Mouse (Mus musculus) liver, embryonic 16.5 days (tissue): ENCODE measurements at regions not wholly inside any gene's neighbourhood (a gene's known extent, or its start where the extent isn't known, plus 50 kb on each side); places are given as distances from the start of the nearest gene placed in this dataset.

Source experiments
- ATAC-seq: fragments of 200-750 bp; cut with Nextera tagmentation; 2 replicates; pipeline ENCODE4 v1.8.0; 2017; ENCODE audit warnings: low read depth, mild to moderate bottlenecking, moderate number of reproducible peaks, moderate library complexity
- H3K27ac ChIP-seq: fragments of 300-500 bp; sonication (generic); 2 replicates; pipeline ENCODE4 v1.5.1; 2014; ENCODE audit warnings: mild to moderate bottlenecking, low read length
- H3K27me3 ChIP-seq: fragments of 300-500 bp; sonication (generic); 2 replicates; pipeline ENCODE4 v1.6.1; 2014; ENCODE audit warnings: low read depth, low read length, mixed read lengths; ENCODE audit not compliant: control insufficient read depth, insufficient read depth
- H3K36me3 ChIP-seq: fragments of 300-500 bp; sonication (generic); 2 replicates; pipeline ENCODE4 v1.6.1; 2014; ENCODE audit warnings: mild to moderate bottlenecking; ENCODE audit not compliant: control insufficient read depth, insufficient read depth
- H3K4me1 ChIP-seq: fragments of 300-500 bp; sonication (generic); 2 replicates; pipeline ENCODE4 v1.6.1; 2014; ENCODE audit warnings: low read depth, low read length, mixed read lengths; ENCODE audit not compliant: control insufficient read depth
- H3K4me2 ChIP-seq: fragments of 300-500 bp; sonication (generic); 2 replicates; pipeline ENCODE4 v1.6.1; 2014; ENCODE audit warnings: low read depth, low read length, mixed read lengths
- H3K4me3 ChIP-seq: fragments of 300-500 bp; sonication (generic); 2 replicates; pipeline ENCODE4 v1.5.1; 2014; ENCODE audit warnings: low read depth, mild to moderate bottlenecking, low read length
- H3K9ac ChIP-seq: fragments of 300-500 bp; sonication (generic); 2 replicates; pipeline ENCODE4 v1.6.1; 2014; ENCODE audit warnings: low read depth, low read length
- H3K9me3 ChIP-seq: fragments of 300-500 bp; sonication (generic); replicated peaks from 2 replicates; pipeline ENCODE4 v1.6.1; 2016; ENCODE audit warnings: low read length; ENCODE audit not compliant: control insufficient read depth
- WGBS: fragments of 180-500 bp; shearing (Covaris S2); extraction: QIAGEN DNeasy Blood & Tissue Kit; methylation state at CpG from one replicate; pipeline ENCODE4 v1.1.7; 2014; ENCODE audit not compliant: insufficient replicate concordance; 5-methylcytosine and 5-hydroxymethylcytosine counted together

DNA sequence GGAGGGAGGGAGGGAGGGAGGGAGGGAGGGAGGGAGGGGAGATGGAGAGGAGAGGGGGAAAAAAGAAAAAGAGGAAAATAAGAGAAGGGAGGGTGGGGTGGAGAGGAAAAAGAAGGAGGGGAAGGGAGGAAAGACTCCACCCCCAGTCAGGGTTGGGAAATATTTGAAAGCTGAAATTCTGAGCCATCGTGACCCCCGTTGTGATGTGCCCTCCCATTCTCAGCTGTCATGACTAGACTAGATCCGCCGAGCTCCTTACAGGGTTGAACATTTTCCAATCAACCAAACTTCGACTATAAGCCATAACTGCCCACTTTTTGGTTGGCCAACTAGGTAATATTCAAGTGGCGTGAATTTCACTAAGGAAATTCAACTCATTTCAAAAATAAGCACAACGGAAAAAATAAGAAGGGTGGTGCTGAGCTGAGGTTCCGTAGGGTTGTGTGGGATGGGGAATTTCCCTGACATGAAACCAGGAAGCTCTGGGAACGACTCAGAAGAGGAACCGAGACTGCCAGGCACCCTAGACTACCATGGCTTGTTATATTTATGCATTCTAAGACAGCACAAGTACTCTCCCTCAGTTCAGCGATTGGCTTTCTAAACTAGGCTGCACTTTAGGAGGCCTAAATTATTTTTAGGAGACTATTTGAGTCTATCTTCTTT, 234.4 kb downstream of the Epha4 start:
- H3K4me1 ChIP-seq = peaks cover 25% of the 10 kb centered on the region
- 77% methylated on average over 11 of the region's 11 CpGs for WGBS
- H3K4me3 ChIP-seq = no peak overlapping the region
- no peak overlapping the region; the same call in 1 of the 2 replicates for H3K27ac ChIP-seq
- ATAC-seq = no peak
- H3K36me3 ChIP-seq = no peaks in the 10 kb centered on the region
- no peak overlapping the region for H3K4me2 ChIP-seq
- no peaks in the 10 kb centered on the region for H3K9me3 ChIP-seq
- no peak overlapping the region for H3K9ac ChIP-seq
- no peaks in the 10 kb centered on the region for H3K27me3 ChIP-seq

- Histone ChIP-seq H3K9me3 (no peaks in the 10 kb centered on the region), H3K4me2 (peak overlapping the region; percentile 53), H3K27ac (peak overlapping the region; percentile 77), H3K4me3 (no peak overlapping the region), H3K9ac (no peak overlapping the region), H3K27me3 (no peaks in the 10 kb centered on the region), H3K36me3 (no peaks in the 10 kb centered on the region), H3K4me1 (peaks cover 25% of the 10 kb centered on the region)
- WGBS = 24% methylated on average over 4 of the region's 4 CpGs
- ATAC-seq = peak; percentile 96
These were observed 233.1 kb downstream of the Epha4 start for GRCm38 (mm10) chr1:77281741-77282140.

DNA sequence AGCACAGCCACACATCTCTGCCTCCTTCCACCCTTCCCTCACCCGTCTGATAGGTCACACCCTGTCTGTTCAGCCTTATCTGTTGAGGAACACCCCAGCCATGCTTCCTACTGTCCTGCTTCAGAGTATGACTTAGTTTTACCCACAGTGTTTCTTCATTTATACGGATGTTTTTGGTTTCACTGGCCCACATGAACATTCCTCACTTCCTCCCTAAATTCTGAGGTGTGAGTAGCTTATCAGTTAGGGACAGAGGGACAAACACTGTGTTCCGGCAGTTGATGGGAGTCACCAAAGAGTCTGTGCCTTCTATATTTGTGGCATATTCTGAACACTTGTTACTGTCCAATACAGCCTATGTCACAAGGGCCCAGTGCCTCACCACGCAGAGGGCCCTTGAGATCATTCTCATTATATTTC, 216.2 kb downstream of the Epha4 start:
- H3K27me3 ChIP-seq = no peaks in the 10 kb centered on the region
- no peaks in the 10 kb centered on the region for H3K36me3 ChIP-seq
- H3K9ac ChIP-seq = peak overlapping the region; percentile 8
- peaks cover 25% of the 10 kb centered on the region for H3K4me1 ChIP-seq
- H3K27ac ChIP-seq = peak overlapping the region; percentile 90
- H3K9me3 ChIP-seq = no peaks in the 10 kb centered on the region
- no peak overlapping the region for H3K4me3 ChIP-seq
- peak; percentile 100 for ATAC-seq
- peak overlapping the region; percentile 55 for H3K4me2 ChIP-seq
- WGBS = 13% methylated on average over 4 of the region's 4 CpGs

DNA sequence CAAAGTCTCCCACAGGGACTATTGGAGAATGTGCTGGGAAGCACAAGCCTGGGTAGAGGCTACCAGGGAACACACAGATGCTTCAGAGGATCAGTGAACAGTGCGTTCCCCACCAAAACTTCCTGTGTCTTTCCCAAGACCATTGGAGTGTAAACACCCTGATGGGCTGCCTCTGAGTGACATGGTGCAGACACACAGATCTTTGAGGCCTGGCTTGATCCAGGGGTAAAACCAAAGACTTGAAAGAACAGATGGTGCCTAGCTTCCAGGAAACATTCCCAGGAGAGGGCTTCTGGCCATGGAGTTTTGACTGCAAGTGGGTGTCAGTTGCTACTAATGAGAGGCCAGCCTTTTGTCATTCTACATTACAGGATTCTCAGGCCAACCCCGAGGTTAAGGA, 214.1 kb downstream of the Epha4 start:
- Histone ChIP-seq H3K27me3 (no peaks in the 10 kb centered on the region), H3K4me1 (peaks cover 25% of the 10 kb centered on the region), H3K4me2 (no peak overlapping the region), H3K9me3 (no peaks in the 10 kb centered on the region), H3K4me3 (no peak overlapping the region), H3K27ac (peak overlapping the region; percentile 18), H3K9ac (no peak overlapping the region), H3K36me3 (no peaks in the 10 kb centered on the region)
- 36% methylated on average over 2 of the region's 2 CpGs for WGBS
- ATAC-seq = no peak

GRCm38 (mm10) chr1:77304770-77305169, 210.1 kb downstream of the Epha4 start:
- no peak overlapping the region for H3K4me2 ChIP-seq
- no peaks in the 10 kb centered on the region for H3K36me3 ChIP-seq
- no peaks in the 10 kb centered on the region for H3K27me3 ChIP-seq
- H3K27ac ChIP-seq = no peak overlapping the region
- no peak overlapping the region for H3K4me3 ChIP-seq
- no peak for ATAC-seq
- H3K9me3 ChIP-seq = no peaks in the 10 kb centered on the region
- no peak overlapping the region for H3K9ac ChIP-seq
- H3K4me1 ChIP-seq = peaks cover 6% of the 10 kb centered on the region
- WGBS = 85% methylated on average over 2 of the region's 2 CpGs

- no peak for ATAC-seq
- Histone ChIP-seq H3K4me1 (no peaks in the 10 kb centered on the region), H3K4me2 (no peak overlapping the region), H3K36me3 (no peaks in the 10 kb centered on the region), H3K4me3 (no peak overlapping the region), H3K9ac (no peak overlapping the region), H3K27me3 (no peaks in the 10 kb centered on the region), H3K27ac (no peak overlapping the region), H3K9me3 (no peaks in the 10 kb centered on the region)
- WGBS = 69% methylated on average over 4 of the region's 4 CpGs
These were observed 207.1 kb downstream of the Epha4 start for GRCm38 (mm10) chr1:77307745-77308144.

- Histone ChIP-seq H3K9me3 (no peaks in the 10 kb centered on the region), H3K4me1 (no peaks in the 10 kb centered on the region), H3K27me3 (no peaks in the 10 kb centered on the region), H3K4me2 (no peak overlapping the region), H3K9ac (no peak overlapping the region), H3K36me3 (no peaks in the 10 kb centered on the region), H3K27ac (no peak overlapping the region), H3K4me3 (no peak overlapping the region)
- 56% methylated on average over 3 of the region's 3 CpGs for WGBS
- ATAC-seq = no peak
These were observed 201.8 kb downstream of the Epha4 start for GRCm38 (mm10) chr1:77313119-77313518.

- 62% methylated on average over 3 of the region's 3 CpGs for WGBS
- no peaks in the 10 kb centered on the region for H3K36me3 ChIP-seq
- H3K27ac ChIP-seq = no peak overlapping the region
These were observed 199.5 kb downstream of the Epha4 start for GRCm38 (mm10) chr1:77315347-77315746.

DNA sequence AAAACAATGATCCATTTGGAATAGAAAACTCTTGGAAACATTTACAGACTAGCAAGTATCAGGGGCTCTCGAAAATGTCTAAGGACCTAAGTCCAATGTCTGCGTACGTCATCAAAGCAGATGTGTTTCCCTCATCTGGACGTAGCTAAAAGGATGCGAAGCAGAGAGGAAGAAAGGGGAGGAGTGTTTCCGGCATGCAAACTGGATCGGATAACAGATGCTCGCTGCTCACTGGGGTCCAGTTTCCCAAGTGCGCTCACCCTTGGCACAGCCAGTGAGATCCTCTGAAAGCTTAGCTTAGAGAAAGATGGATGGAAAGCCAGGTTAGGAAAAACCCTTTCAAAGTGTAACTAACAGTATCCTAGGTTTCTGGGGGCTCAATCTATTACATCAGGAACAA, 198.7 kb downstream of the Epha4 start:
- Histone ChIP-seq H3K36me3 (no peaks in the 10 kb centered on the region), H3K4me2 (no peak overlapping the region), H3K9ac (no peak overlapping the region), H3K4me1 (no peaks in the 10 kb centered on the region), H3K9me3 (no peaks in the 10 kb centered on the region), H3K27ac (no peak overlapping the region), H3K27me3 (no peaks in the 10 kb centered on the region), H3K4me3 (no peak overlapping the region)
- 71% methylated on average over 9 of the region's 9 CpGs for WGBS
- no peak for ATAC-seq

More at GRCm38 (mm10) chr1:77315347-77315746, 199.5 kb downstream of the Epha4 start:
- H3K27me3 ChIP-seq = no peaks in the 10 kb centered on the region
- no peak overlapping the region for H3K4me2 ChIP-seq
- H3K9me3 ChIP-seq = no peaks in the 10 kb centered on the region
- H3K9ac ChIP-seq = no peak overlapping the region
- no peak overlapping the region for H3K4me3 ChIP-seq
- no peak for ATAC-seq
- H3K4me1 ChIP-seq = no peaks in the 10 kb centered on the region
